Mouse (Mus musculus): ENCODE measurements around the gene Wwc2.

DNA sequence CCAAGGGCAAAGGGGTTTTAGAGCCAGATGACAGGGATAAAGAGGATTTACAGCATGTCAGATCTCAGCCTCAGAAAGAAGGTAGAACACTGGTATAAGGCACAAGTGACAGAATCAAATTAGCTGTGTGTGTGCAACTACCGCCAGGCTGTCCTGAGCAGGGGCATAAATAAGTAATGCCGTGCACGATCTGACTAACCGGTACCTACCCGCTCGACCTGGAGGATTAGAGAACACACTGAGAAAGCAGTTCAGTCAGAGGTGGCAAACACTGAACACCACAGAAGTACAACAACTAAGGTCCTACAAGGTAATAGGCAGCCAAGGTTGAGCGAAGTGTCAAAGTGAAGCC, 15.8 kb downstream of the Wwc2 start:
- no peak for TF ChIP-seq CHD2 (IDR thresholded peaks at IDR 0.05; ENCODE audit: low read depth, low read length)
- no peak for TF ChIP-seq HCFC1 (IDR thresholded peaks at IDR 0.05; ENCODE audit: borderline replicate concordance, insufficient read depth, low read length)
- no peak for TF ChIP-seq MAFK (IDR thresholded peaks at IDR 0.05; ENCODE audit: insufficient read depth, low read depth, low read length)
- no peak for TF ChIP-seq ZC3H11A (IDR thresholded peaks at IDR 0.05; ENCODE audit: borderline replicate concordance, low read depth, low read length)
- TF ChIP-seq ZNF384 (IDR thresholded peaks at IDR 0.05; ENCODE audit: low read depth, low read length) = no peak
